Mouse (Mus musculus): Measurements from ENCODE around the gene Arl13b.

The Arl13b gene

GRCm38 (mm10) chr16:62846498-62847312 is at the start of gene Arl13b:
Gene Arl13b, minus strand, starts transcription at chr16:62847040.
- ChIA-PET CTCF (interaction anchor here in 3 of 4 experiments (0.6 to 1.6 kb wide), 7 partner anchors 13 to 167 kb away, joined by 3 to 16 read pairs (median 4); partner anchors contain the start of gene Nsun3 (in 1 of the 3)), POLR2A (interaction anchor here in 3 of 4 experiments (0.7 to 2.2 kb wide), 24 partner anchors 9 to 91 kb away, joined by 3 to 25 read pairs (median 5); partner anchors contain the start of genes Nsun3 (in 2 of the 3) and Pros1 (in 1 of the 3))

GRCm38 (mm10) chr16:62895824-62896223 is 49.0 kb upstream of the Arl13b start:
- ChIA-PET CTCF (no interaction called here), POLR2A (interaction anchor here in 2 of 4 experiments (0.7 to 1.0 kb wide), 2 partner anchors 17 to 35 kb away, joined by 3 read pairs; no protein-coding TSS in a partner anchor)

GRCm38 (mm10) chr16:62874065-62874464 is 27.2 kb upstream of the Arl13b start:
- ChIA-PET CTCF (no interaction called here), POLR2A (interaction anchor here in 1 of 4 experiments (1.3 kb wide), 1 partner anchor 27 kb away, joined by 4 read pairs; the partner anchor contains the start of gene Arl13b)

- ChIA-PET CTCF (interaction anchor here in 1 of 4 experiments (0.7 kb wide), 1 partner anchor 41 kb away, joined by 3 read pairs; no protein-coding TSS in a partner anchor), POLR2A (interaction anchor here in 1 of 4 experiments (1.2 to 1.4 kb wide), 2 partner anchors 12 to 19 kb away, joined by 3 to 5 read pairs; partner anchors contain the start of gene Pros1)
Measured at GRCm38 (mm10) chr16:62873180-62873579, 26.3 kb upstream of the Arl13b start.

- ChIA-PET POLR2A (interaction anchor here in 1 of 4 experiments (1.2 to 1.4 kb wide), 3 partner anchors 11 to 18 kb away, joined by 3 to 5 read pairs (median 3); partner anchors contain the start of gene Pros1), CTCF (interaction anchor here in 1 of 4 experiments (0.7 kb wide), 1 partner anchor 41 kb away, joined by 3 read pairs; no protein-coding TSS in a partner anchor)
Measured at GRCm38 (mm10) chr16:62872688-62873117, 25.9 kb upstream of the Arl13b start.

GRCm38 (mm10) chr16:62861455-62861854 is 14.6 kb upstream of the Arl13b start:
- CTCF ChIA-PET = no interaction called here
- POLR2A ChIA-PET = interaction anchor here in 2 of 4 experiments (0.7 to 1.4 kb wide), 5 partner anchors 8 to 60 kb away, joined by 3 to 6 read pairs (median 3); partner anchors contain the start of gene Arl13b (in 2 of the 2)

- POLR2A ChIA-PET = interaction anchor here in 1 of 4 experiments (1.1 kb wide), 1 partner anchor 13 kb away, joined by 3 read pairs; the partner anchor contains the start of gene Arl13b
- CTCF ChIA-PET = no interaction called here
Measured at GRCm38 (mm10) chr16:62860140-62860539, 13.3 kb upstream of the Arl13b start.

GRCm38 (mm10) chr16:62858018-62858417 is 11.2 kb upstream of the Arl13b start:
- CTCF ChIA-PET = interaction anchor here in 1 of 4 experiments (0.5 kb wide), 1 partner anchor 54 kb away, joined by 4 read pairs; no protein-coding TSS in a partner anchor
- POLR2A ChIA-PET = interaction anchor here in 2 of 4 experiments (1.7 to 5.2 kb wide), 3 partner anchors 11 to 14 kb away, joined by 4 to 25 read pairs (median 8); partner anchors contain the start of gene Arl13b (in 2 of the 2)

- ChIA-PET POLR2A (interaction anchor here in 2 of 4 experiments (1.4 to 5.2 kb wide), 4 partner anchors 10 to 14 kb away, joined by 4 to 25 read pairs (median 6); partner anchors contain the start of gene Arl13b (in 2 of the 2)), CTCF (no interaction called here)
Measured at GRCm38 (mm10) chr16:62857498-62857897, 10.7 kb upstream of the Arl13b start.

GRCm38 (mm10) chr16:62856273-62856672 is 9.4 kb upstream of the Arl13b start:
- CTCF ChIA-PET = no interaction called here
- POLR2A ChIA-PET = interaction anchor here in 2 of 4 experiments (0.6 to 5.2 kb wide), 6 partner anchors 9 to 18 kb away, joined by 4 to 25 read pairs (median 4); partner anchors contain the start of gene Arl13b (in 2 of the 2)

GRCm38 (mm10) chr16:62855385-62855784 is 8.5 kb upstream of the Arl13b start:
- ChIA-PET POLR2A (interaction anchor here in 2 of 4 experiments (0.6 to 5.2 kb wide), 5 partner anchors 8 to 77 kb away, joined by 3 to 25 read pairs (median 4); partner anchors contain the start of gene Arl13b (in 2 of the 2)), CTCF (no interaction called here)

- ChIA-PET CTCF (interaction anchor here in 2 of 4 experiments (0.6 to 1.6 kb wide), 4 partner anchors 16 to 28 kb away, joined by 3 to 6 read pairs (median 4); no protein-coding TSS in a partner anchor), POLR2A (interaction anchor here in 2 of 4 experiments (0.6 to 5.2 kb wide), 10 partner anchors 8 to 150 kb away, joined by 3 to 25 read pairs (median 4); partner anchors contain the start of genes Arl13b (in 1 of the 2) and Nsun3 (in 1 of the 2))
Measured at GRCm38 (mm10) chr16:62854191-62855068, 7.6 kb upstream of the Arl13b start, which contains the start of gene Pros1. Gene Pros1, plus strand, starts transcription at chr16:62854307.

GRCm38 (mm10) chr16:62853611-62854126 is 6.8 kb upstream of the Arl13b start:
- CTCF ChIA-PET = interaction anchor here in 2 of 4 experiments (0.6 to 1.6 kb wide), 4 partner anchors 17 to 27 kb away, joined by 3 to 6 read pairs (median 4); no protein-coding TSS in a partner anchor
- POLR2A ChIA-PET = interaction anchor here in 2 of 4 experiments (0.6 to 1.5 kb wide), 9 partner anchors 11 to 149 kb away, joined by 3 to 15 read pairs (median 4); partner anchors contain the start of gene Nsun3 (in 1 of the 2)

GRCm38 (mm10) chr16:62852464-62853252 is 5.8 kb upstream of the Arl13b start:
- ChIA-PET CTCF (interaction anchor here in 1 of 4 experiments (1.4 to 1.6 kb wide), 2 partner anchors 20 to 26 kb away, joined by 3 to 6 read pairs; no protein-coding TSS in a partner anchor), POLR2A (interaction anchor here in 1 of 4 experiments (1.3 to 1.4 kb wide), 2 partner anchors 16 to 20 kb away, joined by 3 read pairs; no protein-coding TSS in a partner anchor)

- CTCF ChIA-PET = no interaction called here
- POLR2A ChIA-PET = interaction anchor here in 1 of 4 experiments (1.7 to 2.1 kb wide), 2 partner anchors 12 to 18 kb away, joined by 5 to 11 read pairs; no protein-coding TSS in a partner anchor
Measured at GRCm38 (mm10) chr16:62845341-62845740, 1.5 kb downstream of the Arl13b start.
